ENCODE assay signal across 23 mouse cellular contexts in the genomic region with DNA sequence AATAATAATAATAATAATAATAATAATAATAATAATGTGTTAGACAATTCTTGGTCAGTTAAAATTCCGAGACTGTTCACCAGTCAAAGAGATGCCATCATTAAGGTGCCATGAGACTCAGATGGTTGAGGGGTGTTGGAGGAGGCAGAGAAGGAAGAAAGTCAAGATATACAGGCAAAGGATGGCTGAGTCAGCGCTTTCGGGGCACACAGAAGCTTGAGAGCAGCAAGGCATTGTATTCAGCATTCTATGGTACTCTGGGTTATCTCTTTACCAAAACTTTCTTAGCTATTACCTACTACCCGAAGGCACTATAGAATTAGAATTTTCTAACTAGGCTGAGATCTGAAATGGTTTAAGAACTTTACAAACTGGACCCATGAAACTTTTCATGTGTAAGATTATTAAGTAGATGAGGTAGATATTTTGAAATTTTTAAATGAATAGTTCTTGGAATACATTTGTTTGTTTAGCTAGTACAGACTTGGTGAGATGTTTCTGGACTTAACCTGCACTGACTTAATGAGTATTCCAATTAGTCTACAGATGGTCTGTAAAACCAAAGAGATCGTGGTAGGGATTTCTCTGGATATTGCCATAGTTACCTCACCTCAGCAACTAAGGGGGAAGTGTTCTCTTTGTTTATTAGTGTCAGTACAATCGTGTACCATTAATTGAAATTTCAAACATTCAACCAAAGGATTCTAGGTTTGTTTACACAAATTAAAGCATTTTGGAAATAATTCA. TPM values are rescaled to one million over a fixed set of nuclear protein-coding genes. Genes with fewer than 3 reads are reported as not detected.
DNase-seq lines count a peak whose midpoint lies in the region; ATAC-seq and TF ChIP-seq lines count a peak whose summit lies in the region.
"Had no signal": no experiment of that assay in that cellular context is flagged by ENCODE, and none has a peak within 500 bp of the region (broad histone marks: within the 10 kb centered on the region; RNA-seq: fewer than 3 reads in every experiment).

No protein-coding gene starts in this region.

- H3K4me2 ChIP-seq in neural tube, embryonic 14.5 days (ENCODE audit: low read depth, low read length), result no peak overlapping the region
- H3K4me2 ChIP-seq: embryonic facial prominence, embryonic 12.5 days; heart, embryonic 11.5 days; limb, embryonic 15.5 days; lung, embryonic 14.5 days; stomach, embryonic 15.5 days had no signal

- H3K4me3 ChIP-seq in layer of hippocampus, adult 2 months, result no peak overlapping the region
- H3K4me3 ChIP-seq in ES-E14 (ENCODE audit: insufficient read depth in 1 of 2, low read depth in 1 of 2, low read length in 2 of 2, poor library complexity in 1 of 2, severe bottlenecking in 1 of 2), result no peak overlapping the region
- H3K4me3 ChIP-seq in neural tube, embryonic 14.5 days (ENCODE audit: low read depth, low read length), result no peak overlapping the region
- H3K4me3 ChIP-seq: embryonic facial prominence, embryonic 12.5 days; limb, embryonic 15.5 days; megakaryocyte, embryonic 14.5 days; stomach, embryonic 15.5 days had no signal

- H3K9me3 ChIP-seq in ES-E14 (ENCODE audit: control insufficient read depth, insufficient read depth, low read depth, low read length), result no peaks in the 10 kb centered on the region
- no peaks in the 10 kb centered on the region for H3K9me3 ChIP-seq in neural tube, embryonic 14.5 days (ENCODE audit: control insufficient read depth, low read length)
- H3K9me3 ChIP-seq: embryonic facial prominence, embryonic 12.5 days; limb, embryonic 15.5 days; megakaryocyte, embryonic 14.5 days; stomach, embryonic 15.5 days had no signal

- in situ Hi-C loops in ES-E14 (cut with MboI; ENCODE audit: low sequenced_read_pairs in 2 of 2, unreplicated experiment in 2 of 2), result no loop called here

- WGBS in neural tube, embryonic 14.5 days, result 73% methylated on average over 6 of the region's 6 CpGs

- no peak for TF ChIP-seq POLR2A in brain, embryonic 14.5 days (IDR thresholded peaks at IDR 0.05; ENCODE audit: borderline replicate concordance, extremely low read depth, insufficient read depth, insufficient read length, poor library complexity, severe bottlenecking)

- H3K9ac ChIP-seq in ES-E14 (ENCODE audit: insufficient read depth, low read depth, low read length, poor library complexity, severe bottlenecking), result no peak overlapping the region
- H3K9ac ChIP-seq in neural tube, embryonic 14.5 days (replicated peaks; ENCODE audit: low read depth, low read length), result no peak overlapping the region
- H3K9ac ChIP-seq: embryonic facial prominence, embryonic 12.5 days; limb, embryonic 15.5 days; liver, embryonic 14.5 days; lung, embryonic 14.5 days; stomach, embryonic 15.5 days had no signal

- no peaks in the 10 kb centered on the region for H3K36me3 ChIP-seq in ES-E14 (ENCODE audit: control insufficient read depth, insufficient read depth, low read length, poor library complexity, severe bottlenecking)
- H3K36me3 ChIP-seq in neural tube, embryonic 14.5 days (ENCODE audit: control insufficient read depth, insufficient read depth, low read length), result no peaks in the 10 kb centered on the region
- H3K36me3 ChIP-seq: embryonic facial prominence, embryonic 12.5 days; limb, embryonic 15.5 days; stomach, embryonic 15.5 days had no signal

- no peaks in the 10 kb centered on the region for H3K4me1 ChIP-seq in ES-E14 (ENCODE audit: control insufficient read depth in 2 of 2, insufficient read depth in 2 of 2, low read length in 2 of 2, poor library complexity in 1 of 2)
- H3K4me1 ChIP-seq in neural tube, embryonic 14.5 days (ENCODE audit: control insufficient read depth, insufficient read depth, low read length), result peaks cover 6% of the 10 kb centered on the region; the same call in 1 of the 2 replicates
- H3K4me1 ChIP-seq: embryonic facial prominence, embryonic 12.5 days; limb, embryonic 15.5 days; megakaryocyte, embryonic 14.5 days; stomach, embryonic 15.5 days had no signal

- peak overlapping the region; percentile 76 for H3K27ac ChIP-seq in layer of hippocampus, adult 2 months
- H3K27ac ChIP-seq in ES-E14 (ENCODE audit: insufficient read depth, low read depth, low read length, poor library complexity, severe bottlenecking), result no peak overlapping the region
- no peak overlapping the region for H3K27ac ChIP-seq in neural tube, embryonic 14.5 days (ENCODE audit: low read depth, low read length)
- H3K27ac ChIP-seq: embryonic facial prominence, embryonic 12.5 days; limb, embryonic 15.5 days; liver, embryonic 14.5 days; stomach, embryonic 15.5 days had no signal

- TF ChIP-seq CTCF in layer of hippocampus, adult 2 months (conservative IDR thresholded peaks at IDR 0.05), result no peak
- TF ChIP-seq CTCF in brain, embryonic 14.5 days (IDR thresholded peaks at IDR 0.05; ENCODE audit: borderline replicate concordance, extremely low read depth, insufficient read depth, insufficient read length), result no peak

- ATAC-seq in neural tube, embryonic 14.5 days (ENCODE audit: low read depth), result 0 out of 2 replicates have a peak, but pooled peaks have one; percentile 53

- DNase-seq in layer of hippocampus, adult 2 months (ENCODE audit: low spot score in 2 of 2), result no peak
- DNase-seq in layer of hippocampus, adult 9-10 months (ENCODE audit: low spot score), result no peak
- DNase-seq in ES-E14 (ENCODE audit: low read depth, low spot score), result no peak
- DNase-seq in brain, embryonic 14.5 days (ENCODE audit: low read depth), result peak; percentile 46
- no peak for DNase-seq in adrenal gland, postnatal 10 days
- DNase-seq in embryo, embryonic 9.5 days (ENCODE audit: extremely low spot score), result no peak
- DNase-seq: adrenal gland, postnatal 25 days; gastrocnemius, postnatal 14 days; heart, adult 11 months; kidney, adult 11 months; kidney, postnatal 4 days; lung, postnatal 36 days; thymus, postnatal 25 days had no signal

- H3K27me3 ChIP-seq in neural tube, embryonic 14.5 days (ENCODE audit: control insufficient read depth, insufficient read depth, low read length), result no peaks in the 10 kb centered on the region
- H3K27me3 ChIP-seq: embryonic facial prominence, embryonic 12.5 days; limb, embryonic 15.5 days; megakaryocyte, embryonic 14.5 days; stomach, embryonic 15.5 days had no signal

TF ChIP-seq in ES-E14, 5 proteins besides CTCF, POLR2A, EP300 and RAD21:
- TF ChIP-seq CHD2 (IDR thresholded peaks at IDR 0.05; ENCODE audit: low read depth, low read length), result no peak
- TF ChIP-seq MAFK (IDR thresholded peaks at IDR 0.05; ENCODE audit: insufficient read depth, low read depth, low read length), result peak; percentile 90
- no peak for TF ChIP-seq ZC3H11A (IDR thresholded peaks at IDR 0.05; ENCODE audit: borderline replicate concordance, low read depth, low read length)
- no peak for TF ChIP-seq HCFC1 (IDR thresholded peaks at IDR 0.05; ENCODE audit: borderline replicate concordance, insufficient read depth, low read length)
- TF ChIP-seq ZNF384 (IDR thresholded peaks at IDR 0.05; ENCODE audit: low read depth, low read length), result no peak

RNA-seq across cellular contexts. Expression of a gene that starts 33.4 kb away (rescaled TPM):
- 100 to 1,000 TPM; 136 to 141 TPM for total RNA-seq in layer of hippocampus, adult 2 months (2021)
- 1.2 and 1.5 TPM in 2 replicates for total RNA-seq in ES-E14 (2012; rRNA removed)
- polyA plus RNA-seq in brain, embryonic 14.5 days (2012; rRNA removed), result 110 and 128 TPM in 2 replicates
- 61.2 and 63.2 TPM in 2 replicates for polyA plus RNA-seq in neural tube, embryonic 14.5 days (2014; fragmentation: Nextera tagmentation; extraction: Ambion mirVana)
- total RNA-seq in adrenal gland, postnatal 10 days (2021), result 10 to 100 TPM in 1 of 2 experiments, 1 to 10 TPM in 1; 9.9 to 10.1 TPM
- total RNA-seq: monocyte, adult 5-6 weeks had no signal
- polyA plus RNA-seq: C2C12 had no signal

Comparison
In these comparisons a context has a peak if more than half of its experiments do, and no peak if none do; other contexts are left out.
1. RNA of a gene that starts 33.4 kb away (total RNA-seq): 136 to 141 TPM in layer of hippocampus, adult 2 months; 9.9 to 10.1 TPM in adrenal gland, postnatal 10 days and 1.2 to 1.5 TPM in ES-E14; every median in the first group is over 10 times any median in the second.